Mouse (Mus musculus): Measurements from ENCODE around the gene Csrp3. TPM values are rescaled to one million over a fixed set of nuclear protein-coding genes. Genes with fewer than 3 reads are reported as not detected.
A peak's percentile ranks its signal among the peaks of the same experiment; 100 is the strongest.

The Csrp3 gene
- 1.4 and 2.2 TPM in 2 replicates for polyA plus RNA-seq (2015; fragmentation: Nextera tagmentation; extraction: Ambion mirVana)

DNA sequence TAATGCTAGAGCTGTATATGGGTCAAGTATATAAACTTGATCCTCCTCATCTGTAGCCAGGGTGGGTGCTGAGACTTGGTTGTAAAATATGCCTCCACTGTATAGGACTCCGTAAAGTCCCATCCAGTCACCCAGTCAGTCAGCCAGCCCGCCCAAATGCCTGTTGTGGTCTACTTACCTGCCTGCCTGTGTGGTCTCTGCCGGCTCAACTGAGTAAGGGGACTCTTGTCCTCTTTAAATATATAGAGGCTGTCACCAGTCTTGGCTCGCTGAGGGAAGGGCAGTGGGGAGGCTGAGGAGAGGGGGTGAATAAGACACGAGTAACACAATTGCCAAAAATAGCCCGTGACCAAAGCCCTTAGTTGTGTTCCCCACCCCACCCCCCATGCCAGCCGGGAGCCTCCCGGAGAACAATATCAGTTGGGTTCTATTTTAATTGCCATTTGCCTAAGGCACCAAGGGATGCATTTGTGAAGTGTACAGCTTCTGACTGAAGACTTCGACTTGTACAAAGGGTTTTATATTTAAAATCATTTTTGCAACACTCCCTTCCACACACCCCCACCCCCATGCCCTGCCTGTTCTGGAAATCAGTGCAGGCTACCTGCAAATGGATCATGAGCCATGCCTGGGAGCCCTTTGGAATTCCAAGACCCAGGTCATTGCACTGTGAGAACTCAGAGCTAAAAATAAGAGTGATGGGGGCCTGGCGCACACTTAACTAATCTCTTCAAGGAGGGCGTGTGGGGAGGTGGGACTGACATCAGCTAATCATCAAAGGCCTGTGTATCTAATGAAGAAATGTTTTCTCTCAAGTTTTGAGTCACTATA lies at the start of gene Csrp3:
Gene Csrp3 (minus strand): TSS at position 214 of the 831 bp plus-strand sequence.
- peaks cover 56% of the 10 kb centered on the region for H3K27me3 ChIP-seq
- ATAC-seq (ENCODE audit: low FRiP score) = no peak

DNA sequence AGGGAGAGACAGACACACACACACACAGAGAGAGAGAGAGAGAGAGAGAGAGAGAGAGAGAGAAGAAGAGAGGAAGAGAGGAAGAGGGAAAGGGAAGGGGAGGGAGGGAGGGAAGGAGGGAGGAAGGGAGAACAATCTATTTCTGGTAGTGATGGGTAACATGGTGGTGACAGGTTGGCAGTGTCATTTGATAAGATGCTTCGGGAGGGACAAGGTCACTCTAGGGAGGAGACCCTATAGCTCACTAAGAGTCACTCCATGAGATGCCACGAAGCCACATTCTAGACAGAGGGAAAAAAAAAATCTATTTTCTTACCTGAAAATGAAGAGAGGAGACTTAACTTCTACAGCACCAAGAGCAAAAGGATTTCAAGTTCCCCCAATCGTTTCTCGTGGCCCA lies 48.2 kb upstream of the Csrp3 start:
- H3K9me3 ChIP-seq = no peaks in the 10 kb centered on the region
- H3K4me2 ChIP-seq = no peak overlapping the region
- H3K9ac ChIP-seq = no peak overlapping the region
- peaks cover 29% of the 10 kb centered on the region for H3K27me3 ChIP-seq
- H3K36me3 ChIP-seq = no peaks in the 10 kb centered on the region
- no peak overlapping the region for H3K4me3 ChIP-seq
- H3K27ac ChIP-seq = no peak overlapping the region
- peaks cover 39% of the 10 kb centered on the region for H3K4me1 ChIP-seq (replicated peaks)
- no peak for ATAC-seq (ENCODE audit: low FRiP score)
- WGBS = 87% methylated on average over 4 of the region's 4 CpGs

More for the DNA sequence above, at the start of gene Csrp3:
- Histone ChIP-seq H3K4me3 (no peak within 1 kb of the TSS), H3K36me3 (no peaks in the 10 kb centered on the region), H3K4me2 (no peak within 1 kb of the TSS), H3K9ac (no peak within 1 kb of the TSS), H3K4me1 (replicated peaks) (peaks cover 18% of the 10 kb centered on the region), H3K9me3 (no peaks in the 10 kb centered on the region), H3K27ac (no peak within 1 kb of the TSS)
- 41% methylated on average over 11 of the region's 11 CpGs for WGBS

DNA sequence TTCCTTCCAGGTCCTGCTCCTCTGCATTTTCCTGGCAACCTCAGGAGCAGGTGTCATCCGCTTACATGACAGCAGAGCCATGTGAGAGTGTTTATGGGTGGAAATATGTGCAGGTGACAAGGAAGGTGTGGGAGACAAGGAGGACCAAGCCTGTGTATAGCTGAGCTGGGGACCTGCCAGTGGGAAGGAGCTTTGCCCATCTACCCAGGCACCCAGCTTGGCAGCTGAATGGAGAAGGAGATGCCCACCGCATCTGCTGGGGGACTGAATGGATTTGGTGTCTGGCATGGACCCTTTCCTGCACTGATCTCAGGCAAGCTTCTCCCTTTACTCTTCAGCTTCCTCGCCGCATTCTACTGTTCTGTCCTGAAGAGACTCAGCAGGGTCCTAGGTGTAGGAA lies 47.6 kb upstream of the Csrp3 start:
- Histone ChIP-seq H3K4me3 (no peak overlapping the region), H3K9me3 (no peaks in the 10 kb centered on the region), H3K4me1 (replicated peaks) (peaks cover 45% of the 10 kb centered on the region), H3K4me2 (no peak overlapping the region), H3K27me3 (peaks cover 29% of the 10 kb centered on the region), H3K27ac (no peak overlapping the region), H3K36me3 (no peaks in the 10 kb centered on the region), H3K9ac (no peak overlapping the region)
- 87% methylated on average over 4 of the region's 4 CpGs for WGBS
- no peak for ATAC-seq (ENCODE audit: low FRiP score)

DNA sequence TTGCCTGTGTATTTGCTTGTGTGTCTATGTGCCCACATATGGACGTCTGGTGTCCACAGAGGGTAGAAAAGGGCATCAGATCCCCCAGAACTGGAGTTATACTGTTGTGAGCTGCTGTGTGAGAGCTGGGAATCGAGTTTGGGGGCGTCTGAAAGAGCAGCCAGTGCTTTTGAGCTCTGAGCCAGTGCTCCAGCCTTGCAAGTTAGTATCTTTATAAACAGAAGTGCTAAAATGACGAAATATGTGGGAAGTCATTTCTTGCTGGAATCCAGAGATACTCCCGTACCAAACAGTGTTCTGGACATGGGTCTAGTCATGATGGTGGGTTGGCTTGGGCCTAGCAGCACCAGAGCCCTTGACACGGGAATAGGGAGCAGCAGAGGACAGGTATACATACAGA lies 46.9 kb upstream of the Csrp3 start:
- WGBS = 83% methylated on average over 6 of the region's 6 CpGs
- no peak for ATAC-seq (ENCODE audit: low FRiP score)
- no peak overlapping the region for H3K9ac ChIP-seq
- H3K36me3 ChIP-seq = no peaks in the 10 kb centered on the region
- H3K27ac ChIP-seq = no peak overlapping the region
- H3K9me3 ChIP-seq = no peaks in the 10 kb centered on the region
- peaks cover 47% of the 10 kb centered on the region for H3K4me1 ChIP-seq (replicated peaks)
- peaks cover 29% of the 10 kb centered on the region for H3K27me3 ChIP-seq
- H3K4me3 ChIP-seq = no peak overlapping the region
- H3K4me2 ChIP-seq = no peak overlapping the region

DNA sequence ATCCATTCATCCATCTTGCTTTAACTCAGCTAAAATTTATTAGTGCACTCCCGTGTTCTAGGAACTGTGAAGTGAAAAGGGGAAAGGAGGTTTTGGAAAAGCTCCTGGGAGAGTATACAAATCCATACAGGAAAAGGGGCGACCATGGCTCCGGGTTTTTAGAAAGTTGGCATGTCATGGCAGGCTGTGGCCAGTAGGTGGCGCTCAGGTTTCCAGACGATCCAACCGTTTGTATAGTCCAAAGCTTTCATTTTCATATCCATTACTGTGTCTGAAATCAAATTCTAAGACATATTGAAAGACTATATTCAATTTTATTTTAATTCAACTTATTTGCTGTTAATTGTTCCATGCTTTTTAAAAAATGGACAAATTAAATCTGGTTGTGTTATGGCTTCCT lies 46.3 kb upstream of the Csrp3 start:
- H3K9ac ChIP-seq = no peak overlapping the region
- H3K4me3 ChIP-seq = no peak overlapping the region
- no peak overlapping the region for H3K27ac ChIP-seq
- H3K9me3 ChIP-seq = no peaks in the 10 kb centered on the region
- ATAC-seq (ENCODE audit: low FRiP score) = no peak
- H3K36me3 ChIP-seq = no peaks in the 10 kb centered on the region
- no peak overlapping the region for H3K4me2 ChIP-seq
- H3K27me3 ChIP-seq = peaks cover 26% of the 10 kb centered on the region
- 2% methylated on average over 6 of the region's 6 CpGs for WGBS
- H3K4me1 ChIP-seq (replicated peaks) = peaks cover 47% of the 10 kb centered on the region

DNA sequence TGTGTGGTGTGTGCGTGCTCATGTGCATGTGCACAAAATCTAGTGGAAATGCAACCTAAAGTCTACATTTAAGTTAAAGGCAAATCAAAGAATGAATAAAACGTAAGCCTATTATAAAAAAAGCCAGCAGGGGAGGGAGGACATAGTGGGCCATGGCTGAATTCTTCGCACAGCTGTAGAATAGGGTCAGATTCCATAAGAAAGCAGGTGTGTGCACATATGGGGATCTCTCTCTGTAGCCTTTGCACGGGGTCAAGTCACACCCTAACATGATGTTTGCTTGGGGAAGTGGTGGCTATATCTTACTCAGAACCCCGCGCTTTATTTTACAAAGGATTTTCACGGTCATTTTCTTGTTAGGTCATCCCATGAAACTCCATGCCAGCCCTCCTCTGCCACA lies 45.3 kb upstream of the Csrp3 start:
- Histone ChIP-seq H3K9me3 (no peaks in the 10 kb centered on the region), H3K27me3 (peaks cover 31% of the 10 kb centered on the region), H3K36me3 (no peaks in the 10 kb centered on the region), H3K4me1 (replicated peaks) (peaks cover 47% of the 10 kb centered on the region), H3K4me3 (no peak overlapping the region), H3K9ac (no peak overlapping the region), H3K27ac (no peak overlapping the region), H3K4me2 (no peak overlapping the region)
- WGBS = 73% methylated on average over 7 of the region's 7 CpGs
- ATAC-seq (ENCODE audit: low FRiP score) = no peak

DNA sequence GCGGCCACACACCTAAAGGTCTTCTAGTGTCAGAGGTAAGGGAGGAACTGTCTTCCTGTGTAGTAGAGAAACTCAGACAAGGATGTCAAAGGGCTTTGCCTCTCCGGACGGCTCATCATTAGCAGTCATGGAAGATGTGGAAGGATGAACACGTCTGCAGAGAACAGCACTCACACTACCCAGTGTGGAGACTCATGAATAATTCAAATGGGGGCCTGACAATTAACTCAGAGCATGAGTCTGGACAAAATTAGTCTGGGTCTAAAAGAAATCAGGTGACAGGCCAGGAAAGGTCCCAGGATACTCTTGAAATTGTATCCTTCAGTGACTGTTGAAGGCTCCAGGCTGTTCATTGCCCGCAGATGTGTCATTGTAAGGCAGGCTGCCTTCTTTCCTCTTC lies 43.2 kb upstream of the Csrp3 start:
- H3K4me1 ChIP-seq (replicated peaks) = peaks cover 37% of the 10 kb centered on the region
- H3K27me3 ChIP-seq = peaks cover 21% of the 10 kb centered on the region
- H3K9ac ChIP-seq = no peak overlapping the region
- no peak overlapping the region for H3K4me2 ChIP-seq
- 25% methylated on average over 5 of the region's 5 CpGs for WGBS
- no peak overlapping the region for H3K4me3 ChIP-seq
- H3K27ac ChIP-seq = no peak overlapping the region
- no peaks in the 10 kb centered on the region for H3K9me3 ChIP-seq
- H3K36me3 ChIP-seq = no peaks in the 10 kb centered on the region
- ATAC-seq (ENCODE audit: low FRiP score) = peak; percentile 69

DNA sequence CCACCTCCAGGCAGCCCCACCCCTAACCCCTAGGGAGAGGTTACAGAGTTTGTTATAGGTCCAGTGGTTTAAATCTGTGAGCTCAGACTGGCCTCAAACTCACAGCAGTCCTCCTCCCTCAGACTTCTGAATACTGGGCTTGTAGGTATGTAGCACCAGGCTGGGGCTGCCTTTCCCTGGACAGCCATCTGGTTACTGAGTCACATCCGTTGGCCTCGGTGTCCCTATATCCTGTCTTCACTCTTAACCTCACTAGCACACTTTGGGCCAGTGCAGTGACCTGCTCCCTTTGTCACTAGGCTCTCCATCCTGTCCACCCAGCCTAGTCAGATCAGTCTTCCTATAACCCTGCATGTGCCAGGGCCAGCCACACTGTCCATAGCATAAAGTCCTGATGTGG lies 40.9 kb upstream of the Csrp3 start:
- H3K27me3 ChIP-seq = peaks cover 36% of the 10 kb centered on the region
- peaks cover 25% of the 10 kb centered on the region for H3K4me1 ChIP-seq (replicated peaks)
- 83% methylated on average over 2 of the region's 2 CpGs for whole genome bisulfite sequencing
- H3K4me2 ChIP-seq = no peak overlapping the region
- no peaks in the 10 kb centered on the region for H3K9me3 ChIP-seq
- no peak overlapping the region for H3K27ac ChIP-seq
- H3K4me3 ChIP-seq = no peak overlapping the region
- no peak overlapping the region for H3K9ac ChIP-seq
- ATAC-seq (ENCODE audit: low FRiP score) = no peak
- no peaks in the 10 kb centered on the region for H3K36me3 ChIP-seq

DNA sequence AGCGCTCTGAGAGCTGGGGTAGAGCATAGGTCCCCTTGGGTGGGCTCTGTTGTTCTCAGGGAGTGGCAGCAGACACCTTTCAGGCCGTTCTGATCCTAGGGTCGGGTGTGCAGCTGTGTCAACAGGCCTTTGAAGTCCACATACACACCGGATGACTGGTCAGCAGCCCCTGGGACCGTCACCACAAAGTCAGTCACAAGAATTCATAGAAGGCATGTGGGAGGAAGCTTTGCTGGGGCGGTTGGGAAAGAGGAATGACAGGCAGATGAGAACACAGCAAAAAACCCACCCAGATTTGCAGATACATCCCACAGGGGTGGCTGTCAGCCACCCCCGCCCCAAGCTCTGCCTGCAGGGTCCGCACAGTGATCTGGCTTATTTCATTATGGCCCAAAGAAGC lies 40.1 kb upstream of the Csrp3 start:
- H3K9ac ChIP-seq = no peak overlapping the region
- H3K9me3 ChIP-seq = no peaks in the 10 kb centered on the region
- H3K36me3 ChIP-seq = no peaks in the 10 kb centered on the region
- peaks cover 23% of the 10 kb centered on the region for H3K4me1 ChIP-seq (replicated peaks)
- H3K4me2 ChIP-seq = no peak overlapping the region
- H3K4me3 ChIP-seq = no peak overlapping the region
- H3K27ac ChIP-seq = no peak overlapping the region
- ATAC-seq (ENCODE audit: low FRiP score) = no peak
- peaks cover 41% of the 10 kb centered on the region for H3K27me3 ChIP-seq
- WGBS = 41% methylated on average over 8 of the region's 8 CpGs

DNA sequence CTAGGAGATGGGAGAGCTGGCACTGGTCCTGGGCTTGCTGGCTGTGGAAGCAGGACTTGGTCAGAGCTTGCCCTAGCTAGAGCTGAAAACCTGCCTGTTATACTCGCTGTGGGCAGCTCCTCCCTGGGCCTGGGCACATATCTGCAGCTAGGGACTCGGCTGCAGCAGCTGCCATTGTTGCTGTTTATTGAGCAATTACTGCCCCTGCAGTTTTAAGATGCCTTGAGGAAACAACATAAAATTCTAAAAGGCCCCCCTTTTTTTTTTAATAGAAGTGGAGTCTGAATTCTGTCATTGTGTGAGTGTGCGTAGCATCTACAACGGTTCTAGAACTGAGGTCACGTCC lies 36.4 kb upstream of the Csrp3 start:
- H3K9ac ChIP-seq = no peak overlapping the region
- 77% methylated on average over 5 of the region's 5 CpGs for WGBS
- H3K27ac ChIP-seq = no peak overlapping the region
- H3K4me2 ChIP-seq = no peak overlapping the region
- H3K27me3 ChIP-seq = peaks cover 59% of the 10 kb centered on the region
- peaks cover 30% of the 10 kb centered on the region for H3K4me1 ChIP-seq (replicated peaks)
- no peak for ATAC-seq (ENCODE audit: low FRiP score)
- no peaks in the 10 kb centered on the region for H3K36me3 ChIP-seq
- H3K9me3 ChIP-seq = no peaks in the 10 kb centered on the region
- H3K4me3 ChIP-seq = no peak overlapping the region

DNA sequence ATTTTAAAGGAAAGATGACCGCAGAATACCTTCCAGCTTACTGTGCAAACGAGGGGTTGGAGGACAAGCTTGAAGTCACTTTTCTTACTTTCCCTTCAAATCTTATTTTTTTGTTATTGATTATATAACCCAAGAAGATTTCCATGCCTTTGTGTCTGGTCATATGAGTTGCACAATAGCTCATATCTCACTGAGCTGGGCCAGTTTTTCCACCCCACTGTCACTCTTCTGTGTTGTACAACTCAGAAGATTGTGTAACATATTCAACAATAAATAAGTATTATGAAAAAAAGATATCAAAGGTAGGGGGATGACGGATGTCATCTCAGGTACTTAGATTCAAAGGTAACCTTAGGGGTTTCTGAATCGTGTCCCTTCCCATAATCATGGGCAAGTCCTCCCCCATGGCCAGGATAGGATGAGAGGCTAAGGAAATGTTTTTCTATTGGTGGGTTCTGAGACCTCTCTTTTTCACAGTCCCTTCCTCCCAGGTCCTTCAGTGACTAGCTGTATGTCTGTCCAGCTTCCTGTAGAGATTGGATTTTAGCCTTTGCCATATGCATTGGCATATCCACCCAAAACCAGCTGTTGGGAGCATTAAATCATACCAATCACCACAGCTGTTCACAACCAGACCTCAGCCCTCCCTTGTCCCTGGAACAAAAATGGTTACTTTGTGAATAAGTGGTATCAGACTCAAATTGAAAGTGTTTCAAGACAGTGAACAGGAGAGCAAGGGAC lies 35.9 kb upstream of the Csrp3 start:
- Histone ChIP-seq H3K4me2 (no peak overlapping the region), H3K36me3 (no peaks in the 10 kb centered on the region), H3K4me3 (no peak overlapping the region), H3K9me3 (no peaks in the 10 kb centered on the region), H3K27ac (no peak overlapping the region), H3K9ac (no peak overlapping the region), H3K4me1 (replicated peaks) (peaks cover 30% of the 10 kb centered on the region), H3K27me3 (peaks cover 55% of the 10 kb centered on the region)
- 88% methylated on average over 4 of the region's 4 CpGs for WGBS
- no peak for ATAC-seq (ENCODE audit: low FRiP score)

DNA sequence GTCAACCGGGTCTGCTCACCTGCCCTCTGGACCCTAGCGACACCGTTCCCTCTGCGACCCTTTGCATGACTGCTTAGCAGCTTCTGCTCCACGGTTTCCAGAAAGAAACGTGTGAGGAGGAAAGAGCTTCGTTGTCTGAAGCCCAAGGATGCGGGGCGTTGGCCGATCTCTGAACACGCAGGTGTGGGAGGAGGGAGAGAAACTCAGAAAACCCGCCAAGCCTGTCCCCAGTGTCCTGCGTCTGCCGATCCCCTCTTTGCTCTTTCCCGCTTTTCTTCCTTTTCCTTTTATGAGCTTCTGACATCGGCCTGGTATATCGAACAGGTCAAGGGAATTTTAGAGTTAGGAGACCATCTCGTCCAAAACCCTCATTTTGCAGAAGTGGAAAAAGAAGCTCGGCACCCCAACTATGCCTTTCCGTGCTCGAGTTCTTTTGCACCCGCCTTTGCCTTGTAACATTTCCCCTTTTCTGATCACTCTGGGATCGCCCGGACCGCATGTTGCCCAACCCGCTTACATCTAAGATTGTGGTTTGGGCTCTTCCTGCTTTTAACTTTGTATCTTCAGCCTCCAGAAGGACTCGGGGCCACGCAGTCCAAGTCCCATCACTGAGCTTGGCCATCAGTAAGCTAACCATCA lies 34.3 kb upstream of the Csrp3 start:
- no peak for ATAC-seq (ENCODE audit: low FRiP score)
- H3K9ac ChIP-seq = peak overlapping the region; percentile 51; the same call in 1 of the 2 replicates
- WGBS = 2% methylated on average over 28 of the region's 28 CpGs

More for the DNA sequence above, 34.3 kb upstream of the Csrp3 start:
- Histone ChIP-seq H3K27ac (no peak overlapping the region), H3K4me3 (peak overlapping the region; percentile 69), H3K4me2 (peak overlapping the region; percentile 100), H3K9me3 (no peaks in the 10 kb centered on the region), H3K4me1 (replicated peaks) (peaks cover 24% of the 10 kb centered on the region), H3K27me3 (peaks cover 46% of the 10 kb centered on the region), H3K36me3 (no peaks in the 10 kb centered on the region)
